Mouse (Mus musculus) forebrain, embryonic 11.5 days (tissue): ENCODE measurements at regions not wholly inside any gene's neighbourhood (a gene's known extent, or its start where the extent isn't known, plus 50 kb on each side); places are given as distances from the start of the nearest gene placed in this dataset.

ENCODE experiments used
- ATAC-seq: fragments of 200-750 bp; cut with Nextera tagmentation; replicated peaks from 2 replicates; pipeline ENCODE4 v1.8.0; 2017; ENCODE audit warnings: moderate TSS enrichment; ENCODE audit not compliant: low FRiP score
- DNase-seq: peaks from one replicate; pipeline ENCODE4 v3.0.0-alpha.2; 2017; ENCODE audit warnings: low spot score
- H3K27ac ChIP-seq: fragments of 300-500 bp; sonication (generic); 2 replicates; pipeline ENCODE4 v1.5.1; 2014; ENCODE audit warnings: low read depth, low read length
- H3K27me3 ChIP-seq: fragments of 300-500 bp; sonication (generic); 2 replicates; pipeline ENCODE4 v1.6.1; 2014; ENCODE audit warnings: mild to moderate bottlenecking, low read length, mixed read lengths; ENCODE audit not compliant: control insufficient read depth, insufficient read depth
- H3K36me3 ChIP-seq: fragments of 300-500 bp; sonication (generic); 2 replicates; pipeline ENCODE4 v1.6.1; 2014; ENCODE audit warnings: mild to moderate bottlenecking, low read length, moderate library complexity, mixed read lengths; ENCODE audit not compliant: control insufficient read depth, insufficient read depth
- H3K4me1 ChIP-seq: fragments of 300-500 bp; sonication (generic); replicated peaks from 2 replicates; pipeline ENCODE4 v1.6.1; 2014; ENCODE audit warnings: low read length, mixed read lengths; ENCODE audit not compliant: control insufficient read depth, insufficient read depth
- H3K4me2 ChIP-seq: fragments of 300-500 bp; sonication (generic); 2 replicates; pipeline ENCODE4 v1.6.1; 2014; ENCODE audit warnings: low read depth, mild to moderate bottlenecking, low read length, moderate library complexity, mixed read lengths; ENCODE audit not compliant: severe bottlenecking
- H3K4me3 ChIP-seq: fragments of 300-500 bp; sonication (generic); 2 replicates; pipeline ENCODE4 v1.5.1; 2014; ENCODE audit warnings: low read depth, low read length
- H3K9ac ChIP-seq: fragments of 300-500 bp; sonication (generic); 2 replicates; pipeline ENCODE4 v1.6.1; 2014; ENCODE audit warnings: low read length
- H3K9me3 ChIP-seq: fragments of 300-500 bp; sonication (generic); 2 replicates; pipeline ENCODE4 v1.6.1; 2016; ENCODE audit warnings: low read length, mixed read lengths; ENCODE audit not compliant: control insufficient read depth
- WGBS: fragments of 180-500 bp; shearing (Covaris S2); extraction: QIAGEN DNeasy Blood & Tissue Kit; methylation state at CpG from one replicate; pipeline ENCODE4 v1.1.7; 2014; 5-methylcytosine and 5-hydroxymethylcytosine counted together

DNA sequence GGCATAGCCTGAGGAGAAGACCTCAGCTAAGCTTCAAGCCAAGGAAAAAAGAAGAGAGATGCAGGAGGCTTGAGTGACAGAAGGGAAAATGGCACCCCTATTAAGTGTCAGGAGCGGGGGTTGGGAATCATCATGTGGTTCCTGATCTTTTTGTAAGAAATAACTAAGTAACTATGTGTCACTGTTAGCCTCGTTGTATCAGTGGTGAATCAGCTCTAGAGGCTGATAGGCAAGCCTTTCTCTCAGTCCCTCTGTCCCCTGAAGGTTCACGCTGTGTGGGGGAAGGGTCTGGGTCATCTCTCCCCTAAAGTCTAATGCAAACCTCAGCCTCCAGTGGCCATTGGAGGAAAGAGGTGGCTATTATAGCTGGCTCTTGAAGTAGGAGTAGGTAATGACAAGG, 99.1 kb upstream of the Sox2 start:
- H3K9ac ChIP-seq, result no peak overlapping the region
- H3K4me1 ChIP-seq, result peaks cover 3% of the 10 kb centered on the region; the same call in 1 of the 2 replicates
- H3K27ac ChIP-seq, result no peak overlapping the region
- no peaks in the 10 kb centered on the region for H3K36me3 ChIP-seq
- H3K27me3 ChIP-seq, result no peaks in the 10 kb centered on the region
- no peak overlapping the region for H3K4me3 ChIP-seq
- DNase-seq, result no peak
- WGBS, result 59% methylated on average over 3 of the region's 3 CpGs
- no peaks in the 10 kb centered on the region for H3K9me3 ChIP-seq
- H3K4me2 ChIP-seq, result no peak overlapping the region
- no peak for ATAC-seq

DNA sequence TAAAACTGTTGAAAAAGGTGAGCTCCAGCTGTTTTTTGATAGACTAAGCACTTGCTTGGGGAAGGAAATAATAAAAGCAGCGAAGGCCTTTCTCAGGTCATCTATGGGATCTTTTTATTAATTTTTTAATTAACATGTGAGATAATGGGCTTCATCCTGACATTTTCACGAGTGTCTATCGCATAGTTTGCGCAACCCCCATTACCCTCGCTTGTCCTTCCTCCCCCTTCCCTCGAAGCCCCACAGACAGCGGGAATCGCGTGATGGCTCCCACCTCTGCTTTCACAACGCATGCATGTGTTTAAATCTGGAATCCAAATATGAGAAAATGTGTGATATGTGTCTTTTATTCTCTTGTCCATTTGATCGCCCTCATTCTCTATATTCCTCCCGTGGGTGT, 100.0 kb upstream of the Sox2 start:
- ATAC-seq (no peak), DNase-seq (no peak)
- no peak overlapping the region for H3K9ac ChIP-seq
- H3K4me3 ChIP-seq, result no peak overlapping the region
- 75% methylated on average over 12 of the region's 12 CpGs for WGBS
- H3K4me2 ChIP-seq, result no peak overlapping the region
- H3K27me3 ChIP-seq, result no peaks in the 10 kb centered on the region
- peaks cover 3% of the 10 kb centered on the region; the same call in 1 of the 2 replicates for H3K4me1 ChIP-seq
- no peak overlapping the region for H3K27ac ChIP-seq
- H3K36me3 ChIP-seq, result no peaks in the 10 kb centered on the region
- no peaks in the 10 kb centered on the region for H3K9me3 ChIP-seq

GRCm38 (mm10) chr3:34532451-34532850, 117.8 kb upstream of the Sox2 start:
- Histone ChIP-seq H3K27me3 (no peaks in the 10 kb centered on the region), H3K36me3 (no peaks in the 10 kb centered on the region), H3K9me3 (no peaks in the 10 kb centered on the region; the same call in 1 of the 2 replicates), H3K4me1 (0 out of 2 replicates have a peak, but pooled peaks cover 4% of the 10 kb centered on the region), H3K27ac (no peak overlapping the region), H3K4me2 (no peak overlapping the region), H3K4me3 (no peak overlapping the region), H3K9ac (0 out of 2 replicates have a peak overlapping the region, but pooled peaks have one; percentile 4)
- ATAC-seq (peak; percentile 64; the same call in 1 of the 2 replicates), DNase-seq (no peak)
- WGBS, result 35% methylated on average over 3 of the region's 3 CpGs

- Histone ChIP-seq H3K4me2 (no peak overlapping the region), H3K9ac (no peak overlapping the region), H3K4me1 (0 out of 2 replicates have a peak, but pooled peaks cover 4% of the 10 kb centered on the region), H3K36me3 (no peaks in the 10 kb centered on the region), H3K9me3 (no peaks in the 10 kb centered on the region; the same call in 1 of the 2 replicates), H3K27me3 (no peaks in the 10 kb centered on the region), H3K4me3 (no peak overlapping the region), H3K27ac (no peak overlapping the region)
- ATAC-seq (no peak), DNase-seq (no peak)
- 63% methylated on average over 7 of the region's 7 CpGs for WGBS
These were observed 118.4 kb upstream of the Sox2 start for GRCm38 (mm10) chr3:34531836-34532235.

DNA sequence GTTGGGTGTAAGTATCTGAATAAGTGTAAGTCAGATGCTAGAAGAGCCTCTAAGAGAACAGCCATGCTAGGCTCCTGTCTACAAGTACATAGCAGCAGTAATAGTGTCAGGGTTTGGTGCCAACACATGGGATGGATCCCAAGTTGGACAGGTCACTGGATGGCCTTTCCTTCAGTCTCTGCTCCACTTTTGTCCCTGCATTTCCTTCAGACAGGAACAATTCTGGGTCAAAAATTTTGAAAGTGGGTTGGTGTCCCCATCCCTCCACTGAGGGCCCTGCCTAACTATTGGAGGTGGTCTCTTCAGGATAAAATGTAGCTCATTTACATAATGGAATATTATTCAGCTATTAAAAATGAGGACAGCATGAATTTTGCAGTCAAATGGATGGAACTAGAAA, 122.7 kb upstream of the Sox2 start:
- ATAC-seq (no peak), DNase-seq (no peak)
- Histone ChIP-seq H3K36me3 (no peaks in the 10 kb centered on the region), H3K4me1 (peaks cover 4% of the 10 kb centered on the region; the same call in 1 of the 2 replicates), H3K4me2 (no peak overlapping the region), H3K9me3 (peaks cover 2% of the 10 kb centered on the region; the same call in 1 of the 2 replicates), H3K4me3 (no peak overlapping the region), H3K27me3 (no peaks in the 10 kb centered on the region), H3K27ac (no peak overlapping the region), H3K9ac (no peak overlapping the region)

GRCm38 (mm10) chr3:34525730-34526129, 124.5 kb upstream of the Sox2 start:
- DNase-seq, result no peak
- H3K9ac ChIP-seq, result no peak overlapping the region
- H3K36me3 ChIP-seq, result no peaks in the 10 kb centered on the region
- H3K27ac ChIP-seq, result no peak overlapping the region
- 90% methylated on average over 5 of the region's 5 CpGs for WGBS
- no peaks in the 10 kb centered on the region for H3K27me3 ChIP-seq
- no peak for ATAC-seq
- no peak overlapping the region for H3K4me2 ChIP-seq
- H3K4me1 ChIP-seq, result peaks cover 2% of the 10 kb centered on the region; the same call in 1 of the 2 replicates
- H3K9me3 ChIP-seq, result peaks cover 2% of the 10 kb centered on the region; the same call in 1 of the 2 replicates
- H3K4me3 ChIP-seq, result no peak overlapping the region

- Histone ChIP-seq H3K36me3 (no peaks in the 10 kb centered on the region), H3K4me3 (no peak overlapping the region), H3K9ac (no peak overlapping the region), H3K27ac (no peak overlapping the region), H3K9me3 (peaks cover 2% of the 10 kb centered on the region; the same call in 1 of the 2 replicates), H3K27me3 (no peaks in the 10 kb centered on the region), H3K4me2 (no peak overlapping the region), H3K4me1 (peaks cover 2% of the 10 kb centered on the region; the same call in 1 of the 2 replicates)
- ATAC-seq (peak; percentile 70), DNase-seq (no peak)
- 20% methylated on average over 6 of the region's 6 CpGs for WGBS
These were observed 128.0 kb upstream of the Sox2 start for GRCm38 (mm10) chr3:34522054-34522684.

- DNase-seq (no peak), ATAC-seq (peak; percentile 63)
- no peak overlapping the region for H3K4me3 ChIP-seq
- H3K27ac ChIP-seq, result no peak overlapping the region
- H3K4me1 ChIP-seq, result peaks cover 2% of the 10 kb centered on the region; the same call in 1 of the 2 replicates
- H3K9ac ChIP-seq, result no peak overlapping the region
- H3K36me3 ChIP-seq, result no peaks in the 10 kb centered on the region
- peaks cover 1% of the 10 kb centered on the region; the same call in 1 of the 2 replicates for H3K9me3 ChIP-seq
- H3K27me3 ChIP-seq, result no peaks in the 10 kb centered on the region
- WGBS, result 74% methylated on average over 14 of the region's 14 CpGs
- no peak overlapping the region for H3K4me2 ChIP-seq
These were observed 128.7 kb upstream of the Sox2 start for GRCm38 (mm10) chr3:34521357-34522053.
